Mouse (Mus musculus): ENCODE data around the gene Myo5a. TPM values are rescaled to one million over a fixed set of nuclear protein-coding genes. Genes with fewer than 3 reads are reported as not detected.

Gene Myo5a
- polyA plus RNA-seq, 1 experiment from 2014 or later = 26.1 TPM

DNA sequence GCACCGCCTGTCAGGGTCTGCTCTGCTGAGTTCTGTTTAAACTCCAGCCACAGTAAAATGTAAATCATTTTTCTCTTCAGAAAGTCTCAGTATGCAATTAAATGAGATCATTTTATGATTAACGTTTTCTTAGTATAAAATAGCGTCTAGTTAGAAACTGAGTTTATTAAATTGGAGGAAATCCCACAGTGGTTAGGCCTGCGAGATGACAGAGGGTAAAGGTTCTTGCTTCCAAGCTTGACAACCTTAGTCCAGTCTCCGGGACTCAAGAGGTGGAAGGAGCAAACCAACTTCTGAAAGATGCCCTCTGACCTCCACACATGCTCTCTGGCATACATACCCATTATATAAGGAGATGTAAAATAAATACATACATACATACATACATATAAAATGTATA lies 15.8 kb upstream of the Myo5a start:
- Histone ChIP-seq H3K4me3 (ENCODE audit: low read depth, low read length) (no peak overlapping the region), H3K9ac (ENCODE audit: low read depth, low read length) (no peak overlapping the region), H3K36me3 (ENCODE audit: control insufficient read depth, insufficient read depth, low read length) (peaks cover 8% of the 10 kb centered on the region), H3K4me2 (ENCODE audit: low read length) (no peak overlapping the region), H3K27ac (ENCODE audit: low read length) (no peak overlapping the region), H3K9me3 (replicated peaks; ENCODE audit: control insufficient read depth, low read length, poor library complexity, severe bottlenecking) (no peaks in the 10 kb centered on the region), H3K27me3 (ENCODE audit: control insufficient read depth, insufficient read depth, low read depth, low read length) (no peaks in the 10 kb centered on the region), H3K4me1 (ENCODE audit: control insufficient read depth, insufficient read depth, low read length) (peaks cover 6% of the 10 kb centered on the region; the same call in 1 of the 2 replicates)
- WGBS = 93% methylated on average over 5 of the region's 5 CpGs
- no peak for ATAC-seq

DNA sequence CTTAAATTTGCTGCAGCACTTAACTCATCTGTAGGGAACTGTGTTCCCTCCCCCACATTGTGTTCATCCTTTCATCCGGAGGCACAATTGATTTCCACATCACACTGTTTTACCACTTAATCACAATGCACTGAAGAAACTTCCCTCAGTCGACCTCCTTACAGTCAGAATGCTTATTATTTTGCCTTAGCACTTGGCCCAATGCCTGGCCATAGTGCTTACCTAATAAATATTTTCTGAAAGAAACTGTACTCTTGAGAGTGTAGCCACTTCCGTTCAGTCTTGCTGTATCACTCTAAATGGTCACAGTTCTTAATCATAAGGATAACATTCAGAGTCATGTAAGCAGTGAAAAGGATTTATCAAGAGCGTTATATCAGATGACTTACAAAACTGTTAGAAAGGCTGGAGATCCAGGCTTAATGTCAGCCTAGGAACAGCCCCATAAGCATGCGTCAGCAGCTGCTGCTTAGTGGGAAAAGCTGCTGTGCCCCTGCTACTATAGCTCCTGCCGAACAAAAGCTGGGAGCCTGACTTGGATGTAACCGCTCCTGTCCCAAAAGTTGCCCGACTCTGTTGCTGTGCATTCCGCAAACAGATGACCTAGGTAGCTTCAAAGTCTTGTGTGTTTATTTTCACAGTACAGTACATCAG lies 6.0 kb upstream of the Myo5a start:
- no peak overlapping the region for H3K4me3 ChIP-seq (ENCODE audit: low read depth, low read length)
- no peaks in the 10 kb centered on the region for H3K27me3 ChIP-seq (ENCODE audit: control insufficient read depth, insufficient read depth, low read depth, low read length)
- 67% methylated on average over 9 of the region's 9 CpGs for WGBS
- ATAC-seq = no peak
- no peak overlapping the region for H3K27ac ChIP-seq (ENCODE audit: low read length)
- H3K9ac ChIP-seq (ENCODE audit: low read depth, low read length) = no peak overlapping the region
- H3K4me1 ChIP-seq (ENCODE audit: control insufficient read depth, insufficient read depth, low read length) = peaks cover under 1% of the 10 kb centered on the region; the same call in 1 of the 2 replicates
- H3K9me3 ChIP-seq (replicated peaks; ENCODE audit: control insufficient read depth, low read length, poor library complexity, severe bottlenecking) = no peaks in the 10 kb centered on the region
- H3K36me3 ChIP-seq (ENCODE audit: control insufficient read depth, insufficient read depth, low read length) = no peaks in the 10 kb centered on the region
- no peak overlapping the region for H3K4me2 ChIP-seq (ENCODE audit: low read length)

DNA sequence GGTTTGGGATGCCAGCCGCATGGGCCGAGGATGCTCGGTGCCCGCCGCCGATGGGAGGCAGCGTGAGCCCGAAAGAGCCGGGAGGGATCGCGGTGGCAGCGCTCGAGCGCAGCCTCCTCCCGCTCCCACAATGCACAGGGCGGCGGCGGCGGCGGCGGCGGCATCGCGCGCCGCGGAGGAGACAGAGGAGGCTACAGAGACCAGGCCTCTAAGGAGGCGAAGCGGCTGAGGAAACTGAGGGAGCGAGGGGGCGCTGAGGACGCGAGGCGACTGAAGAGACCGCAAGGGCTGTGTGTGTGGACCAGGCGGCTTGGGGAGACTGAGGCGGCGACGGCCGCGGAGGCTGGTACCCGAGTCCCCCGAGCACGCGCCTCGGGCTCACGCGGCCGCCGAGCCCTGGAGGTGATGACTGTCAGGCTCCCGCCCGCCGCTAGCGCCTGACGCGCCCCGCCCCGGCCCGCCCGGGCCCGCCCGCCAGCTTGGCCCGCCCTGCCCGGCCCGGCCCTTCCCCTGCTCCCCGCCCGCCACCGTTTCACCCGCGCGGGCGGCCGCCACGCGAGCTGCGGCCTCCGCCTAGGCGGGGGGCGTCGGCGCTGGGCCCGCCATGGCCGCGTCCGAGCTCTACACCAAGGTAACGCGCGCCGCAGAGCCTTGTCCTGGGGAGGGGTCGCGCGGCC lies 352 bp downstream of the Myo5a start:
- Histone ChIP-seq H3K9me3 (replicated peaks; ENCODE audit: control insufficient read depth, low read length, poor library complexity, severe bottlenecking) (no peaks in the 10 kb centered on the region), H3K36me3 (ENCODE audit: control insufficient read depth, insufficient read depth, low read length) (no peaks in the 10 kb centered on the region), H3K4me3 (ENCODE audit: low read depth, low read length) (peak overlapping the region; percentile 63), H3K27me3 (ENCODE audit: control insufficient read depth, insufficient read depth, low read depth, low read length) (no peaks in the 10 kb centered on the region), H3K4me1 (ENCODE audit: control insufficient read depth, insufficient read depth, low read length) (peaks cover 27% of the 10 kb centered on the region), H3K9ac (ENCODE audit: low read depth, low read length) (peak overlapping the region; percentile 99), H3K27ac (ENCODE audit: low read length) (peak overlapping the region; percentile 98), H3K4me2 (ENCODE audit: low read length) (peak overlapping the region; percentile 80)
- WGBS = under 1% methylated on average over 51 of the region's 92 CpGs
- peak; percentile 97 for ATAC-seq

DNA sequence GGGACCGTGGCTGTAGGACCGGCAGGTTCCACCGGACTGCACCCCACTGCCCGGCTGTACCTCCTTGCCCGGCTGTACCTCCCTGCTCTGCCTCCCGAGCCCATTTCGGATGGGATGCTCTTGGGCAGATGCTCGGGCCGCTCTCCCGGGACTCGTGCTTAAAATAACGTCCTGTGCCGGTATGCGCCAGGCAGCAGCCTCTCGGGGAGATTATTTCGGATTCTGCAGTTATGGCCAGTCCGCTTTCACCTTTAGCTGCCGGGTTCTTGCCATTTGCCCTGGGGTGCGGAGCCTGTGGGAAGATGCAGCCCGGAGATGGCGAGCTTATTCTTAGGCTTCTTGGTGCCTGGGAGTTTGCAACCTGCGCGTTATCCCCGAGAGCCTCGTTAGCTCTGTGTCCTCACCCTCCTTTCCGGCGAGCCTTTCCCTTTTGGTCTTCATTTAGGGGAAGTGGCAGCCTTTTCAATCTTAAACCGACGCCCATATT lies 934 bp downstream of the Myo5a start:
- under 1% methylated on average over 29 of the region's 29 CpGs for WGBS

DNA sequence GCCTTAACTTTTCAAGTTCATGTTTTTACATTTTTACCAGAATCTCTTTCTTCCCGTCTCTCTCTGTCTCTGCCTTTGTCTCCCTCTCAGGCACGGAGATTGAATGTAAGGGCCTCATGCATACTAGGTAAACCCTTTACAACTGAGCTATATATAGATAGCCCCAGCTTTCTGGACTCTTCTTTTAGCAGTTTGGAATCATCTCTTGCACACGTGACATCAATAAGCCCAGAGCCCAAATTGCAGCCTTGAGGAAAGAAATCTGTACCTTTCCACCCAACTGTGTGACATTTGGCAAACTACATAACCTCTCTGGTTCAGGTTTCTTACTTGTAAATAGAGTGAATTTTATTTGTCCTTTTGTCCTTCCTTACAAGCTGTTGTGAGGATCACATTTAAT lies 1.5 kb downstream of the Myo5a start:
- peak overlapping the region; percentile 80 for H3K4me2 ChIP-seq (ENCODE audit: low read length)
- no peaks in the 10 kb centered on the region for H3K36me3 ChIP-seq (ENCODE audit: control insufficient read depth, insufficient read depth, low read length)

More for the DNA sequence above, 934 bp downstream of the Myo5a start:
- Histone ChIP-seq H3K9ac (ENCODE audit: low read depth, low read length) (peak overlapping the region; percentile 99), H3K27me3 (ENCODE audit: control insufficient read depth, insufficient read depth, low read depth, low read length) (no peaks in the 10 kb centered on the region), H3K4me2 (ENCODE audit: low read length) (peak overlapping the region; percentile 80), H3K27ac (ENCODE audit: low read length) (peak overlapping the region; percentile 98), H3K4me3 (ENCODE audit: low read depth, low read length) (peak overlapping the region; percentile 63), H3K9me3 (replicated peaks; ENCODE audit: control insufficient read depth, low read length, poor library complexity, severe bottlenecking) (no peaks in the 10 kb centered on the region), H3K4me1 (ENCODE audit: control insufficient read depth, insufficient read depth, low read length) (peaks cover 27% of the 10 kb centered on the region), H3K36me3 (ENCODE audit: control insufficient read depth, insufficient read depth, low read length) (no peaks in the 10 kb centered on the region)
- peak; percentile 12; the same call in 1 of the 2 replicates for ATAC-seq

DNA sequence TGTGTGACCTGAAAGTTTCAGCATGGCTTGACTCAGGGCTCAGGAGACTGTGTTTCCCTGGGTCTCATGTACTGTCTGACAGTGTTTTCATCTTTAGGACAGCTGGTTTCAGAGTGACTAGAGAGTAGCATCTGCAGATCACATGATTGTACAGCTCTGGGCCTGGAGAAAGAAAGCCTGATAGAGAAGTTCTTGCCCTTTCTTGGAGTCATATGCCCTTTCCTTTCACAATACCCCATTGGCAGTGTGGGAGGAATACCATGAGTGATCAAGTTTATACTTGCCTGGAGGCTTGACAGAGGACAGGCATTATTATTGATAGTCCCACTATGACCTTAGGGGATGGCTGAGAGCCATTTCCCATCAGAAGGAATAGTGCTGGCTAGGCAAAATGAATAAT lies 6.4 kb downstream of the Myo5a start:
- Histone ChIP-seq H3K27me3 (ENCODE audit: control insufficient read depth, insufficient read depth, low read depth, low read length) (no peaks in the 10 kb centered on the region), H3K27ac (ENCODE audit: low read length) (no peak overlapping the region), H3K9me3 (replicated peaks; ENCODE audit: control insufficient read depth, low read length, poor library complexity, severe bottlenecking) (no peaks in the 10 kb centered on the region), H3K9ac (ENCODE audit: low read depth, low read length) (no peak overlapping the region), H3K4me1 (ENCODE audit: control insufficient read depth, insufficient read depth, low read length) (peaks cover 25% of the 10 kb centered on the region), H3K4me3 (ENCODE audit: low read depth, low read length) (no peak overlapping the region), H3K36me3 (ENCODE audit: control insufficient read depth, insufficient read depth, low read length) (no peaks in the 10 kb centered on the region), H3K4me2 (ENCODE audit: low read length) (no peak overlapping the region)
- ATAC-seq = no peak

More for the DNA sequence above, 1.5 kb downstream of the Myo5a start:
- no peak for ATAC-seq
- Histone ChIP-seq H3K4me3 (ENCODE audit: low read depth, low read length) (peak overlapping the region; percentile 63), H3K27me3 (ENCODE audit: control insufficient read depth, insufficient read depth, low read depth, low read length) (no peaks in the 10 kb centered on the region), H3K9ac (ENCODE audit: low read depth, low read length) (peak overlapping the region; percentile 99), H3K9me3 (replicated peaks; ENCODE audit: control insufficient read depth, low read length, poor library complexity, severe bottlenecking) (no peaks in the 10 kb centered on the region), H3K27ac (ENCODE audit: low read length) (peak overlapping the region; percentile 98), H3K4me1 (ENCODE audit: control insufficient read depth, insufficient read depth, low read length) (peaks cover 27% of the 10 kb centered on the region)
- WGBS = 6% methylated on average over 3 of the region's 3 CpGs

DNA sequence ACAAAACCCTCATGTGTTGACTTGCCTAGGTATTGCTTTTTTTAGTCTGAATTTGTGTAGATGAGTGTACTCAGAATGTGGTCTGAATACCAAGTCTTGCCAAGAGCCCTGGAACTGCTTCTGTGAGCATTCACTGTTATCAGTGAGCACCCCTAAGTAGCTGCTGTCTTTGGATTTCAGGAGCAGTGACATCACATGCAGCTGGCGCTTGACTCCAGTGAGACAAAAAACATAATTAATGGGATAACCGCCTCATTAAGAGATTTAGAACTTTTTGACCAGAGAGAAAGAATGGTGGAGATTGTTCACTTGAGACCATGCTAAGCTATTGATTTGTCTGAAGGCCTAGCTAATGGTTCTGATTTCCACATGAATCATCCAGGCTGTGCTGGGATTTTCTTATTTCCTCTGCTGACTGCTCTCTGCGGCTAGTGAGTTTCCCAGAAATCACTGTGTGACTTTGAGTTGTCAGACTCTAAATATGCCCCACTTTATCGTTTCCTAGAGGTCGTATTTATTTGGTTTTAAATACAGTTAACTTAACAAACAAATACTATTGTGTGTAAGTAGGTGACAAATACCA lies 14.5 kb downstream of the Myo5a start:
- no peaks in the 10 kb centered on the region for H3K36me3 ChIP-seq (ENCODE audit: control insufficient read depth, insufficient read depth, low read length)
- no peak for ATAC-seq
- H3K4me1 ChIP-seq (ENCODE audit: control insufficient read depth, insufficient read depth, low read length) = peaks cover 6% of the 10 kb centered on the region
- H3K4me3 ChIP-seq (ENCODE audit: low read depth, low read length) = no peak overlapping the region
- no peak overlapping the region for H3K27ac ChIP-seq (ENCODE audit: low read length)
- H3K9ac ChIP-seq (ENCODE audit: low read depth, low read length) = no peak overlapping the region
- H3K4me2 ChIP-seq (ENCODE audit: low read length) = no peak overlapping the region
- no peaks in the 10 kb centered on the region for H3K27me3 ChIP-seq (ENCODE audit: control insufficient read depth, insufficient read depth, low read depth, low read length)
- H3K9me3 ChIP-seq (replicated peaks; ENCODE audit: control insufficient read depth, low read length, poor library complexity, severe bottlenecking) = no peaks in the 10 kb centered on the region
- WGBS = 59% methylated on average over 5 of the region's 5 CpGs

DNA sequence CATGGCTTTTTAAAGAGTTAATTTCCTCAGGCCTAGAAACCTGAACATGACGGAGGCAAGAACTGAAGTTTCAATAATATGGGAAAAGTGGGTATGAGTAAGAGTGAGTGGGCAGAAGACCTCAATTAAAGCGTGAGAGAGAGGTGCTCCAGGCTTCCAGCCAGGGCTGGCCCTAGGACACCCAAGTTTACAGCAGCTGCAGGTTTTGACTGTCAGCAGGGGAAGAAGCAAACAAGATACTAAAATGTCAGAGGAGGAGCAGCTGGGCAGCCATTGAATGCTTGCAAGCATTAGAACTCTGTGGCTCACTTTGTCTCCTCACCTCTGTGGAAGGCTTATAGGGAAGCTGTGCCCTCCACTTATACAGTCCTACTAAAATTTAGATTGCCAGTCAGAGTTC lies 17.0 kb downstream of the Myo5a start:
- 76% methylated on average over 2 of the region's 2 CpGs for WGBS
- Histone ChIP-seq H3K4me3 (ENCODE audit: low read depth, low read length) (no peak overlapping the region), H3K4me2 (ENCODE audit: low read length) (no peak overlapping the region), H3K9me3 (replicated peaks; ENCODE audit: control insufficient read depth, low read length, poor library complexity, severe bottlenecking) (no peaks in the 10 kb centered on the region), H3K27me3 (ENCODE audit: control insufficient read depth, insufficient read depth, low read depth, low read length) (no peaks in the 10 kb centered on the region), H3K36me3 (ENCODE audit: control insufficient read depth, insufficient read depth, low read length) (no peaks in the 10 kb centered on the region), H3K4me1 (ENCODE audit: control insufficient read depth, insufficient read depth, low read length) (peaks cover 6% of the 10 kb centered on the region), H3K27ac (ENCODE audit: low read length) (no peak overlapping the region), H3K9ac (ENCODE audit: low read depth, low read length) (no peak overlapping the region)
- ATAC-seq = no peak

DNA sequence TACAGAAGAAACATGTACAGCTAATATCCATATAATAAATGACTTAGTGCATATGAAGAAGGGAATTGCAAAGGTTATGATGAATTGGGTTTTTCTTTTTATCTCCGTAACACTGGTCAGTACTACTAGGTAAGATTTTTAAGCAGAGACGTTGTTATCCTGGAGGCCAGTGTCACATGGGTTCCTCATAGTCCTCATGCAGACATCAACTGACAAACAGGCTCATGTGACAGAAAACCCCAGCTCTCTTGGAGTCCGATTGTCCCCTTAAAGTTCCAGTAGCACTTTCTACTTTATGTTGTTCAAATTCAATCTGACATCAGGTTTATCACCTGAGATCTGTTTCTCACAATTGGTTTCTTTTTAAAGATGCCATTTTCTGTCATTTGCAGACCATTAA lies 18.5 kb downstream of the Myo5a start:
- peaks cover 6% of the 10 kb centered on the region for H3K4me1 ChIP-seq (ENCODE audit: control insufficient read depth, insufficient read depth, low read length)
- H3K4me2 ChIP-seq (ENCODE audit: low read length) = no peak overlapping the region
- WGBS = 83% methylated on average over 3 of the region's 3 CpGs
- H3K36me3 ChIP-seq (ENCODE audit: control insufficient read depth, insufficient read depth, low read length) = no peaks in the 10 kb centered on the region
- no peak overlapping the region for H3K27ac ChIP-seq (ENCODE audit: low read length)
- no peak overlapping the region for H3K4me3 ChIP-seq (ENCODE audit: low read depth, low read length)
- H3K9ac ChIP-seq (ENCODE audit: low read depth, low read length) = no peak overlapping the region
- H3K27me3 ChIP-seq (ENCODE audit: control insufficient read depth, insufficient read depth, low read depth, low read length) = no peaks in the 10 kb centered on the region
- no peak for ATAC-seq
- H3K9me3 ChIP-seq (replicated peaks; ENCODE audit: control insufficient read depth, low read length, poor library complexity, severe bottlenecking) = no peaks in the 10 kb centered on the region

Data from midbrain, embryonic 16.5 days (tissue).